Mouse (Mus musculus) heart, postnatal 0 days (tissue): ENCODE results near the gene Scn9a.

Source experiments
- CTCF ChIP-seq: IDR thresholded peaks from 2 replicates; pipeline ENCODE4 v1.5.1; 2016; ENCODE audit warnings: antibody characterized with exemption, control low read depth, low read depth
- EP300 ChIP-seq: IDR thresholded peaks from 2 replicates; pipeline ENCODE4 v1.6.1; 2016; ENCODE audit warnings: antibody characterized with exemption, low read depth

DNA sequence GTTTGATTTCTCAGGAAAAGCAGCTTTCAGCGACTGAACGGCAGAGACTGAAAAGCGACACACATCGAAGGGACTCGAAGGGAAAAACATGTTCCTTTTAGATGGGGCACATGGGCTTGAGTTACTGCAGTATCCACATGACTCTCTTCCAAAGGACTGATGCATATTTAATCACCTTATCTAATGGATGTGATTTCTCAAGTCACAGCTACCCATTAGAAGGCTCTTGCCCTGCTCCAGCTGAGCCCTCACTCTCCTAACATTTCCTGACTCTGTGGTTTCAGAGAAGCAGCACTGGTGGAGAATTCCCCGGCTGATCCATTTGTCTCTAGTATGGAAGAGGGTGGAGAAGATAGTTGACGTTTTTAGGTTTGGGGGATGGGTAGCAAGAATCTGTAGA, 23.7 kb downstream of the Scn9a start:
- TF ChIP-seq EP300: no peak
- no peak for TF ChIP-seq CTCF
